Mouse (Mus musculus) liver, embryonic 14.5 days (tissue): ENCODE data around the gene Gm42517. TPM values are rescaled to one million over a fixed set of nuclear protein-coding genes. Genes with fewer than 3 reads are reported as not detected.
A peak's percentile ranks its signal among the peaks of the same experiment; 100 is the strongest.

Experiments
- ATAC-seq: fragments of 200-750 bp; cut with Nextera tagmentation; 2 replicates; pipeline ENCODE4 v1.8.0; 2017; ENCODE audit warnings: moderate number of reproducible peaks, mild to moderate bottlenecking, moderate library complexity; ENCODE audit not compliant: insufficient read depth
- DNase-seq, 3 experiments: peaks; one replicate each; pipeline ENCODE4 v3.0.0-alpha.2; 2012 to 2013; ENCODE audit warnings: low read depth in 3 of 3, low spot score in 3 of 3
- H3K27ac ChIP-seq: fragments of 300-500 bp; sonication (generic); 2 replicates; pipeline ENCODE4 v1.5.1; 2014; ENCODE audit warnings: moderate library complexity, mild to moderate bottlenecking, control low read depth, inconsistent platforms
- H3K27me3 ChIP-seq: fragments of 300-500 bp; sonication (generic); 2 replicates; pipeline ENCODE4 v1.6.1; 2014; ENCODE audit warnings: mild to moderate bottlenecking, low read length, moderate library complexity; ENCODE audit not compliant: control insufficient read depth, insufficient read depth
- H3K36me3 ChIP-seq: fragments of 300-500 bp; sonication (generic); replicated peaks from 2 replicates; pipeline ENCODE4 v1.6.1; 2014; ENCODE audit warnings: low read depth; ENCODE audit not compliant: control insufficient read depth, insufficient read depth
- H3K4me1 ChIP-seq, 2 experiments: fragments of 200-500 bp in 1 of 2; fragments of 300-500 bp in 1 of 2; sonication (generic) in 1 of 2; replicated peaks; 2 replicates each; pipeline ENCODE4 v1.6.1; 2012 to 2014; ENCODE audit warnings: antibody characterized with exemption in 1 of 2, inconsistent platforms in 1 of 2, low read length in 1 of 2; ENCODE audit not compliant: control insufficient read depth in 2 of 2, insufficient read depth in 2 of 2
- H3K4me2 ChIP-seq: fragments of 300-500 bp; sonication (generic); 2 replicates; pipeline ENCODE4 v1.6.1; 2014; ENCODE audit warnings: low read depth, mild to moderate bottlenecking, control low read depth, moderate library complexity
- H3K4me3 ChIP-seq, 2 experiments: fragments of 200-500 bp in 1 of 2; fragments of 300-500 bp in 1 of 2; sonication (generic) in 1 of 2; 2 replicates each; pipeline ENCODE4 v1.5.1; 2012 to 2014; ENCODE audit warnings: low read depth in 2 of 2, low read length in 2 of 2, mild to moderate bottlenecking in 2 of 2, control low read depth in 1 of 2, inconsistent platforms in 1 of 2, moderate library complexity in 1 of 2; ENCODE audit not compliant: insufficient read depth in 1 of 2
- H3K9ac ChIP-seq: fragments of 300-500 bp; sonication (generic); replicated peaks from 2 replicates; pipeline ENCODE4 v1.6.1; 2014; ENCODE audit warnings: mild to moderate bottlenecking, control low read depth, moderate library complexity
- H3K9me3 ChIP-seq: fragments of 300-500 bp; sonication (generic); 2 replicates; pipeline ENCODE4 v1.6.1; 2016; ENCODE audit warnings: low read length, mixed read lengths; ENCODE audit not compliant: control insufficient read depth
- CTCF ChIP-seq: IDR thresholded peaks from 2 replicates; pipeline ENCODE4 v1.5.1; 2016; ENCODE audit warnings: antibody characterized with exemption, low read depth, control low read depth
- EP300 ChIP-seq: IDR thresholded peaks from 2 replicates; pipeline ENCODE4 v1.6.1; 2016; ENCODE audit warnings: antibody characterized with exemption, low read depth
- WGBS: fragments of 180-500 bp; shearing (Covaris S2); extraction: QIAGEN DNeasy Blood & Tissue Kit; methylation state at CpG from one replicate; pipeline ENCODE4 v1.1.7; 2014; ENCODE audit not compliant: insufficient replicate concordance; 5-methylcytosine and 5-hydroxymethylcytosine counted together
- polyA plus RNA-seq, 2 experiments: library from polyadenylated mRNA; depleted of rRNA in 1 of 2; stranded (reverse) in 1 of 2; unstranded in 1 of 2; fragments of >200 nt; fragmentation: Nextera tagmentation in 1 of 2; extraction: Ambion mirVana in 1 of 2; gene quantifications; 2 replicates each; pipeline versions ENCODE4 v1.2.1 to v1.2.3; 2012 to 2014

Gene Gm42517
- polyA plus RNA-seq, 2 experiments: 0.20 TPM; not detected in 1

- TF ChIP-seq CTCF: no peak
- no peak for DNase-seq
- ATAC-seq: peak; percentile 21; the same call in 1 of the 2 replicates
Measured at GRCm38 (mm10) chr5:108366984-108367841, 509 bp downstream of the Gm42517 start.

GRCm38 (mm10) chr5:108366328-108366983 is 1.3 kb downstream of the Gm42517 start:
- Histone ChIP-seq H3K9ac (no peak overlapping the region), H3K4me2 (peak overlapping the region; percentile 58), H3K27ac (no peak overlapping the region), H3K4me1 (no peaks in the 10 kb centered on the region), H3K27me3 (peaks cover 76% of the 10 kb centered on the region), H3K9me3 (no peaks in the 10 kb centered on the region), H3K36me3 (no peaks in the 10 kb centered on the region), H3K4me3 (peak overlapping the region; percentile 3 to 50; a peak in 3 of 4 replicates)
- WGBS: 5% methylated on average over 57 of the region's 60 CpGs
- DNase-seq: no peak
- ATAC-seq: no peak
- no peak for TF ChIP-seq EP300
- TF ChIP-seq CTCF: no peak

More at GRCm38 (mm10) chr5:108366984-108367841, 509 bp downstream of the Gm42517 start:
- Histone ChIP-seq H3K4me3 (peak overlapping the region; percentile 3 to 50), H3K27me3 (peaks cover 84% of the 10 kb centered on the region), H3K9me3 (no peaks in the 10 kb centered on the region), H3K36me3 (no peaks in the 10 kb centered on the region), H3K9ac (no peak overlapping the region), H3K27ac (no peak overlapping the region), H3K4me1 (no peaks in the 10 kb centered on the region), H3K4me2 (peak overlapping the region; percentile 58)
- WGBS: under 1% methylated on average over 74 of the region's 100 CpGs

GRCm38 (mm10) chr5:108362330-108362729 is 5.4 kb downstream of the Gm42517 start:
- Histone ChIP-seq H3K4me1 (no peaks in the 10 kb centered on the region), H3K27ac (no peak overlapping the region), H3K9me3 (no peaks in the 10 kb centered on the region), H3K4me2 (no peak overlapping the region), H3K27me3 (peaks cover 38% of the 10 kb centered on the region), H3K36me3 (no peaks in the 10 kb centered on the region), H3K4me3 (no peak overlapping the region), H3K9ac (no peak overlapping the region)
- TF ChIP-seq CTCF (no peak; the same call in 1 of the 2 replicates), EP300 (no peak)
- 26% methylated on average over 3 of the region's 3 CpGs for WGBS
- DNase-seq (no peak), ATAC-seq (no peak)

GRCm38 (mm10) chr5:108360211-108360610 is 7.5 kb downstream of the Gm42517 start:
- H3K4me2 ChIP-seq: no peak overlapping the region
- no peak for DNase-seq
- H3K27me3 ChIP-seq: peaks cover 17% of the 10 kb centered on the region
- no peak overlapping the region for H3K9ac ChIP-seq
- no peak overlapping the region for H3K27ac ChIP-seq
- WGBS: 56% methylated on average over 4 of the region's 4 CpGs
- no peaks in the 10 kb centered on the region for H3K9me3 ChIP-seq
- H3K4me1 ChIP-seq: no peaks in the 10 kb centered on the region
- H3K4me3 ChIP-seq: no peak overlapping the region
- H3K36me3 ChIP-seq: no peaks in the 10 kb centered on the region
- no peak for ATAC-seq
- TF ChIP-seq EP300 (no peak), CTCF (no peak)

GRCm38 (mm10) chr5:108359491-108359890 is 8.2 kb downstream of the Gm42517 start:
- H3K4me2 ChIP-seq: no peak overlapping the region
- no peak for DNase-seq
- no peak for ATAC-seq
- no peaks in the 10 kb centered on the region for H3K4me1 ChIP-seq
- no peak overlapping the region for H3K27ac ChIP-seq
- peaks cover 10% of the 10 kb centered on the region for H3K27me3 ChIP-seq
- H3K9ac ChIP-seq: no peak overlapping the region
- no peaks in the 10 kb centered on the region for H3K9me3 ChIP-seq
- no peaks in the 10 kb centered on the region for H3K36me3 ChIP-seq
- no peak for TF ChIP-seq EP300
- no peak for TF ChIP-seq CTCF
- H3K4me3 ChIP-seq: no peak overlapping the region
- 76% methylated on average over 9 of the region's 9 CpGs for WGBS
